Mouse (Mus musculus) stomach, postnatal 0 days (tissue): ENCODE measurements around the gene Gm39653.

Experiments
- CTCF ChIP-seq: IDR thresholded peaks from 2 replicates; pipeline ENCODE4 v1.5.1; 2016; ENCODE audit warnings: antibody characterized with exemption, low read depth, mild to moderate bottlenecking, moderate library complexity
- EP300 ChIP-seq: optimal IDR thresholded peaks from 2 replicates; pipeline ENCODE3; 2016; ENCODE audit warnings: antibody characterized with exemption

GRCm38 (mm10) chr1:63573864-63574611 lies 41.7 kb upstream of the Gm39653 start:
- TF ChIP-seq CTCF (no peak), EP300 (no peak)
